Mouse (Mus musculus): ENCODE measurements around the gene Scgb1b27. TPM values are rescaled to one million over a fixed set of nuclear protein-coding genes. Genes with fewer than 3 reads are reported as not detected.
"Not testable (repeated sequence)": the region's sequence is repeated elsewhere in the genome, so short reads cannot be mapped to it uniquely, and the experiment has no call there.

The Scgb1b27 gene
- polyA plus RNA-seq (2015; fragmentation: Nextera tagmentation; extraction: Ambion mirVana): not detected in 2 replicates

GRCm38 (mm10) chr7:34021183-34021582 is at the start of gene Scgb1b27:
Gene Scgb1b27 (plus strand): TSS chr7:34021483.
- ATAC-seq (ENCODE audit: insufficient read depth, low FRiP score, low read depth): not testable (repeated sequence)

GRCm38 (mm10) chr7:33982281-33982680 is 39.0 kb upstream of the Scgb1b27 start:
- H3K9ac ChIP-seq; H3K27me3 ChIP-seq (replicated peaks); H3K9me3 ChIP-seq; H3K4me1 ChIP-seq; H3K27ac ChIP-seq; H3K4me3 ChIP-seq (replicated peaks); ATAC-seq (ENCODE audit: insufficient read depth, low FRiP score, low read depth); H3K4me2 ChIP-seq; H3K36me3 ChIP-seq: not testable (repeated sequence)
- 23% methylated on average over 8 of the region's 9 CpGs for WGBS

More at GRCm38 (mm10) chr7:34021183-34021582, at the start of gene Scgb1b27:
- H3K27ac ChIP-seq; H3K4me1 ChIP-seq; H3K9me3 ChIP-seq; H3K9ac ChIP-seq; H3K36me3 ChIP-seq; H3K4me3 ChIP-seq (replicated peaks); H3K4me2 ChIP-seq; H3K27me3 ChIP-seq (replicated peaks): not testable (repeated sequence)
- 96% methylated on average over 1 of the region's 1 CpGs for WGBS

DNA sequence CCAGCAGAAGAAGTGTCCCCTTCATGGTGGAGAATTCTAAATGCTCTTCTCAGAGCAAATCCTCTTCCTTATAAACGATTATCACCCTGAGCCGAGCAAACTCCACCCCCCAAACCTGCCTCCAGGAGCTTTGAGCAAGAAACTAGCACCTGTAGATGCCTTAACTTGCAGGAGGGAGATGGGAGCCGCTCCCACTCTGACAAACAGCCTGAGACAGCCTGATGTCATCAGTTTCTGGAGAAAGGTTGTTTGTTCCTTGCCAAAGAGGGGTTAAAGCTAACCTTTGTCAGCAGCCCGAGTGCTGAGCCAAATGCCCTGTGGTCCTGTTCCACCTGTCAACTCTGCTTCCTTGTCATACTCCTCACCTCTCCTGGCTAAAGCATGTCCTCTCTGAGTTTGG is 7.4 kb upstream of the Scgb1b27 start, which contains the start of gene Scgb2b27:
Scgb2b27 (minus strand) TSS at position 101 of the 400 bp plus-strand sequence.
- no peaks in the 10 kb centered on the region for H3K4me1 ChIP-seq
- H3K4me2 ChIP-seq: no peak within 1 kb of the TSS
- no peaks in the 10 kb centered on the region for H3K36me3 ChIP-seq
- H3K9ac ChIP-seq: no peak within 1 kb of the TSS
- H3K4me3 ChIP-seq (replicated peaks): no peak within 1 kb of the TSS
- H3K27ac ChIP-seq: no peak within 1 kb of the TSS
- ATAC-seq (ENCODE audit: insufficient read depth, low FRiP score, low read depth): no peak
- no peaks in the 10 kb centered on the region for H3K27me3 ChIP-seq (replicated peaks)
- no peaks in the 10 kb centered on the region for H3K9me3 ChIP-seq
- WGBS: 70% methylated on average over 4 of the region's 4 CpGs

DNA sequence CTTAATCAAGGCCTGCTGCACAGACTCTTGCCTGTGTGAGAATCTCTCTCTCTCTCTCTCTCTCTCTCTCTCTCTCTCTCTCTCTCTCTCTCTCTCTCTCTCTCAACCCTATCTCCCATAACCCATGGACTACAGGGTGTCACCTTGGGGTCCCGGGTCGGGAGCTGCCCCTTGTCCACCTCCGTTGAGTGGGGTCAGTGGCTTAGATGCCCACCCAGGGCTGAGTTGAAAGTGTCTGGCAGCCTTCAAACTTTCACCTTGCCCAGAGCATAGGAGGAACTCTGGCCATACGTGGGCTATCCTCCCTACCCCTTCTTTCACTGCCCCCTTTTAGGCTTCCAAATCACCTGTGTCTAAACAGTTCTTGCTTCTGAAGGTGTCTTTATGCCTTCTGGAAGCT is 4.4 kb downstream of the Scgb1b27 start:
- Histone ChIP-seq H3K27me3 (replicated peaks) (no peaks in the 10 kb centered on the region), H3K9ac (no peak overlapping the region), H3K4me3 (replicated peaks) (no peak overlapping the region), H3K4me1 (no peaks in the 10 kb centered on the region), H3K4me2 (no peak overlapping the region), H3K9me3 (no peaks in the 10 kb centered on the region), H3K27ac (no peak overlapping the region), H3K36me3 (no peaks in the 10 kb centered on the region)
- WGBS: 78% methylated on average over 4 of the region's 4 CpGs
- no peak for ATAC-seq (ENCODE audit: insufficient read depth, low FRiP score, low read depth)

DNA sequence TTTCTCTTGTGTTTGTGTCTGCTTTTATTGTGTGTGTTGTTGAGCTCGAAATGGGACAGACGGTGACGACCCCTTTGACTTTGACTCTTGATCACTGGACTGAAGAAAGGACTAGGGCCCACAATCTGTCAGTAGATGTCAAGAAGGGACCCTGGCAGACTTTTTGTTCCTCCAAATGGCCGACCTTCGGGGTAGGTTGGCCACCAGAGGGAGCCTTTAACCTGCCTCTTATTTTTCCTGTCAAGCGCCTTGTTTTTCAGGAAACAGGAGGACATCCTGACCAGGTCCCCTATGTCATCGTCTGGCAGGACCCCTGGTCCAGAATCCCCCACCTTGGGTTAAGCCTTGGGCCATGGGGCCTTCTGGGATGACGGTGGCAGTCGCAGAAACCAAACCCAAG is 5.9 kb downstream of the Scgb1b27 start:
- WGBS: 84% methylated on average over 9 of the region's 9 CpGs
- not testable (repeated sequence) for H3K27ac ChIP-seq; H3K4me3 ChIP-seq (replicated peaks); H3K9me3 ChIP-seq; H3K4me1 ChIP-seq; ATAC-seq (ENCODE audit: insufficient read depth, low FRiP score, low read depth); H3K36me3 ChIP-seq; H3K27me3 ChIP-seq (replicated peaks); H3K4me2 ChIP-seq; H3K9ac ChIP-seq

GRCm38 (mm10) chr7:34030026-34030425 is 8.7 kb downstream of the Scgb1b27 start:
- Histone ChIP-seq H3K36me3 (no peaks in the 10 kb centered on the region), H3K4me3 (replicated peaks) (no peak overlapping the region), H3K9ac (no peak overlapping the region), H3K9me3 (no peaks in the 10 kb centered on the region), H3K4me2 (no peak overlapping the region), H3K27me3 (replicated peaks) (no peaks in the 10 kb centered on the region), H3K27ac (no peak overlapping the region), H3K4me1 (no peaks in the 10 kb centered on the region)
- no peak for ATAC-seq (ENCODE audit: insufficient read depth, low FRiP score, low read depth)
- WGBS: 90% methylated on average over 11 of the region's 11 CpGs

DNA sequence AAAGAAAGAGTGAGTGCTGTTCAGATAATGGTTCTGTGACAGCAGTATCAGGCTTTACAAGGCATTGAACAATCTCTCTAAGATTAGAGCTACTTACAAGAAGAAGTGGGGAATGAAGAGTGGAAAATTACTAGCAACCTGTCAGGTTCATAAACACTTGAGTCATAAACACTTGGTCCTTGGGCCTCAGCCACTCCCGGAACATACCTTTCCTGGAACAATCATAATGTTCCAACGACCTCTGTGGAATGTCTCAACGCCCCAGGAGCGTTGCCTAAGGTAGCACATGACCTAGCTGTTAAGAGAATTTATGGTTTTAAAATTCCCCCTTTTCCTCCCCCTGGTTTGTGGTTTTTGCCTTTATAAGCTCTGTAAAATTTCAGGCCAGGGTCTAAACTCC is 13.3 kb downstream of the Scgb1b27 start:
- not testable (repeated sequence) for H3K27me3 ChIP-seq (replicated peaks); H3K27ac ChIP-seq; H3K36me3 ChIP-seq; H3K4me2 ChIP-seq; H3K4me3 ChIP-seq (replicated peaks); H3K4me1 ChIP-seq; H3K9me3 ChIP-seq; ATAC-seq (ENCODE audit: insufficient read depth, low FRiP score, low read depth); H3K9ac ChIP-seq
- 82% methylated on average over 4 of the region's 4 CpGs for WGBS

- H3K36me3 ChIP-seq; ATAC-seq (ENCODE audit: insufficient read depth, low FRiP score, low read depth): not testable (repeated sequence)
- WGBS: 90% methylated on average over 11 of the region's 11 CpGs
These were observed 15.0 kb downstream of the Scgb1b27 start for GRCm38 (mm10) chr7:34036076-34036815.

DNA sequence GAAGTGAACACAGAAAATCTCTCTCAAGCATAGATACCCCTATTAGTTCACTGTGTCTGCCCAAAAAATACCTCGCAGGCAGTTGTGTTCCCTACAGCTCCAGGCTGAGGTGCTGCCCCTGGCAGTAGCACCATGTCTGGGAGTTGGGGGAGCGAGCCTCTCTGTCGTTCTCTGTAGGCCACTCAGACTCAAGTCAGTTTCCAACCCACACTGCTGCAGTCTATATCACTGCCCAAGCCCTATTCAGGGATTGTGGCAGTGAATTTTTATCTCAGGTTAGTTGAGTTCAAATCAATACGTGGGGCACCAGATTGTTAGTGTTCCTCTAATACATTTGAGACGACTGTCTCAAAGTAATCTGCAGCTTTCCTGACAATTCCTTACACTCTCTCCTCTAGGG is 46.8 kb downstream of the Scgb1b27 start:
- H3K9ac ChIP-seq; H3K36me3 ChIP-seq; ATAC-seq (ENCODE audit: insufficient read depth, low FRiP score, low read depth); H3K9me3 ChIP-seq; H3K4me3 ChIP-seq (replicated peaks); H3K4me1 ChIP-seq; H3K27me3 ChIP-seq (replicated peaks); H3K4me2 ChIP-seq; H3K27ac ChIP-seq: not testable (repeated sequence)
- 67% methylated on average over 5 of the region's 5 CpGs for WGBS

More at GRCm38 (mm10) chr7:34036076-34036815, 15.0 kb downstream of the Scgb1b27 start:
- H3K27ac ChIP-seq; H3K9me3 ChIP-seq; H3K27me3 ChIP-seq (replicated peaks); H3K4me2 ChIP-seq; H3K4me1 ChIP-seq; H3K4me3 ChIP-seq (replicated peaks); H3K9ac ChIP-seq: not testable (repeated sequence)

Other genes with a start within 250 kb of the Scgb1b27 start
- not detected in 2 replicates for gene Scgb2b26, start 76.4 kb upstream of the Scgb1b27 start, polyA plus RNA-seq (2015; fragmentation: Nextera tagmentation; extraction: Ambion mirVana)
- not detected in 2 replicates for gene Scgb2b27, start 7.5 kb upstream of the Scgb1b27 start, polyA plus RNA-seq (2015; fragmentation: Nextera tagmentation; extraction: Ambion mirVana)
- not detected in 2 replicates for gene Scgb1b30, start 73.9 kb downstream of the Scgb1b27 start, polyA plus RNA-seq (2015; fragmentation: Nextera tagmentation; extraction: Ambion mirVana)
- 6.8 and 7.2 TPM in 2 replicates for gene Wtip, start 111.8 kb downstream of the Scgb1b27 start, polyA plus RNA-seq (2015; fragmentation: Nextera tagmentation; extraction: Ambion mirVana)
- gene Uba2, start 148.1 kb downstream of the Scgb1b27 start, polyA plus RNA-seq (2015; fragmentation: Nextera tagmentation; extraction: Ambion mirVana): 175 and 181 TPM in 2 replicates
- gene Pdcd2l, start 175.2 kb downstream of the Scgb1b27 start, polyA plus RNA-seq (2015; fragmentation: Nextera tagmentation; extraction: Ambion mirVana): 54.4 and 65.0 TPM in 2 replicates
- gene Gpi1, start 208.9 kb downstream of the Scgb1b27 start, polyA plus RNA-seq (2015; fragmentation: Nextera tagmentation; extraction: Ambion mirVana): 288 and 338 TPM in 2 replicates
- not detected in 2 replicates for gene Gm6096, start 229.6 kb downstream of the Scgb1b27 start, polyA plus RNA-seq (2015; fragmentation: Nextera tagmentation; extraction: Ambion mirVana)

Measured in stomach, embryonic 15.5 days (tissue).